Mouse (Mus musculus): ENCODE measurements around the gene Polr3b. TPM values are rescaled to one million over a fixed set of nuclear protein-coding genes. Genes with fewer than 3 reads are reported as not detected.

The Polr3b gene
- 14.8 TPM for polyA plus RNA-seq (2014; fragmentation: Illumina TruSeq; extraction: RNeasy Lipid Tissue Mini Kit (QIAGEN cat#74804); ENCODE audit: low read depth, low replicate concordance)

DNA sequence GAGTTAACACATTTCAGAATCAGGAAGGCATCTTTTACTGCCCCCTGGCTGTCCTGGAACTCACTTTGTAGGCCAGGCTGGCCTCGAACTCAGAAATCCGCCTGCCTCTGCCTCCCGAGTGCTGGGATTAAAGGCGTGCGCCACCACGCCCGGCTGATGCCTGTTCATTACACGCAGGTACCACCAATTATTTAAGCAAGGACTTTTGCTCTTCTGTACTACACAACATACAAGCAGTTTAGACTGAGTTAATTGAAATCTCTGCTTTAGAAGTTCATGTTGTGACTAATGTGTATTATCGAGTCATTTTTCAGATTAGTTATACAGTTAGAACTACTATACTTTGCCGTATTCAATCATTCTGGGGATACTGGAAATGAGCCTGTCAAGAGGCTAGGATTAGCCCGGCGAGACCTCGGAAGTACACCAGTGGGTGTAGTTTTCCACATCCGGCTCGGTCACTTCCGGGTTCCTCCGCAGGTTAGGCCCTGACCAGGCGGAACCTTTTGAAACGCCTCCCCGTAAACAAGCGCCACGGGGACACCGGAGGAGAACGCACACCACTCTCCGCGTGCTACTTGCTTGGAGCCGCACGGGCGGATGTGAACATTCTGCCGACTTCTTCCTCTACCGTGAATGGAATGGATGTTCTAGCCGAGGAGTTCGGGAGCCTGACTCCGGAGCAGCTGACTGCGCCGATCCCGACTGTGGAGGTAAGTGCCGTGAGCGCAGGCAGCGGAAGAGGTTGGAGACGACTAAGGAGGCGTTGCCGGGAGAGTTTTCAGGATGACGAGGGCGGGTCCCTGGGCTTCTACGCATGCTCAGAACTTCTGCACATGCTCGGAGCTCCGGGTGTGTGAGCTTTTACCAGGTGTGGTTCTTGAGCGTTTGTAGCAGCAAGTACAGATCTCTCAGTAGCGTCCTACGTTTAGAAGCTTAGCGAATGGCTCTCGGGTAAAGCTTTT, at the start of gene Polr3b:
Gene Polr3b (plus strand): TSS at position 467 of the 965 bp plus-strand sequence.

DNA sequence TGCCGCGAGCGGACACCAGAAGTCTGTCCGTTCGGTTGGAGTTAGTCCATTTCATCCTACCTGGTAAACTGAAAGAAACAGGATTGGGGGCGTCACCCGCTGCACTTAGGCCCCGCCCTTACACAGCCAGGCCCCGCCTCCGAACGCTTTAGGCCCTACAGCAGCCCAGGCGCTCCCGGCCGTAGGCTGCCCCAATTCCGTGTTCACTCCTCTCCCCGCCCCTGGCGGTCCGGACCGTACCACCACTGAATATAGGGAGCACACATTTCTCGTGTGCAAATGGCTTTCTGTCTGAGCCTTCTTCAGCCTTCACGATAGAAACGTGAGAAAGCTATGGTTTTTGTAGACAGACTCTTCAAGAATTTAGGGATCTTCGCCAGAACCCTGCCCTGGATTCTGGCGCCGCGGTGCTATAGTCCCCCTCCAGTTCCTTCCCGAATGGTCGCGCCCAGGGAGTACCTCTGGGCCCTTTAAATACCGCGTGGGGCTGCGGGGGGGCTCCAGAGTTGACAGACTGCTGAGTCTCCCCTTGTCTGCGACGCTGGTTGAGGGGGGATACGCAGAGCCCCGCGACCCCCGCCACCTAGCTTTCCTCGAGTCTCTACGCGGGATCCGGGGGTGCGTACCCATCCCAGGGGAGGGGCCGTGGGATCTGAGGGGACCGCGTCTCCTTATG, 45.6 kb upstream of the Polr3b start, which contains the start of gene Tcp11l2:
Gene Tcp11l2 (plus strand): TSS at position 232 of the 676 bp plus-strand sequence.

DNA sequence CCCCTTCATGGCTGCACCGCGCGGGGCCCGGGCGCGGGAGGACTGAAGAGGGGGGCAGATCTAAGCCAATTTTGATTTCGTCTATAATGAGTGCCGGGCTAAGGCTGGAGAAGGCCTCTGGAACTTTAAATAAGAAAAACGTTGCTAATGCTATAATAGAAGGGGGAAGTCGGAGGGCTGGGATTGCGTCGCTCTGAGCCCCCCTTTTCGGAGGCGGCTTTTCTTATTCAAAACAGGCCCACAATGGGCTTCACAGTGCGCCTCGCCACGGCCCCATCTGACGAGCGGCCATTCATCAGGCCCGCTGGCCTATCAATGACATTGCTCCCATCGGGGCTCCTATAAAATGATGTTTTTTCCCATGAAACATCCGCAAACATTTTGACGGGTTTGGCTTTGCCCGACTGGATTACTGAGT, 133.7 kb downstream of the Polr3b start, which contains the start of gene Rfx4:
Gene Rfx4 (plus strand): TSS at position 277 of the 418 bp plus-strand sequence.

Other genes with a start within 250 kb of the Polr3b start
- gene Nuak1, start 181.7 kb upstream of the Polr3b start, polyA plus RNA-seq (2014; fragmentation: Illumina TruSeq; extraction: RNeasy Lipid Tissue Mini Kit (QIAGEN cat#74804); ENCODE audit: low read depth, low replicate concordance), result 1.6 TPM
- 25.0 TPM for gene Ckap4, start 88.2 kb upstream of the Polr3b start, polyA plus RNA-seq (2014; fragmentation: Illumina TruSeq; extraction: RNeasy Lipid Tissue Mini Kit (QIAGEN cat#74804); ENCODE audit: low read depth, low replicate concordance)
- 30.2 TPM for gene Tcp11l2, start 45.7 kb upstream of the Polr3b start, polyA plus RNA-seq (2014; fragmentation: Illumina TruSeq; extraction: RNeasy Lipid Tissue Mini Kit (QIAGEN cat#74804); ENCODE audit: low read depth, low replicate concordance)
- gene Rfx4, start 133.8 kb downstream of the Polr3b start, polyA plus RNA-seq (2014; fragmentation: Illumina TruSeq; extraction: RNeasy Lipid Tissue Mini Kit (QIAGEN cat#74804); ENCODE audit: low read depth, low replicate concordance), result not detected